In the genomic region with DNA sequence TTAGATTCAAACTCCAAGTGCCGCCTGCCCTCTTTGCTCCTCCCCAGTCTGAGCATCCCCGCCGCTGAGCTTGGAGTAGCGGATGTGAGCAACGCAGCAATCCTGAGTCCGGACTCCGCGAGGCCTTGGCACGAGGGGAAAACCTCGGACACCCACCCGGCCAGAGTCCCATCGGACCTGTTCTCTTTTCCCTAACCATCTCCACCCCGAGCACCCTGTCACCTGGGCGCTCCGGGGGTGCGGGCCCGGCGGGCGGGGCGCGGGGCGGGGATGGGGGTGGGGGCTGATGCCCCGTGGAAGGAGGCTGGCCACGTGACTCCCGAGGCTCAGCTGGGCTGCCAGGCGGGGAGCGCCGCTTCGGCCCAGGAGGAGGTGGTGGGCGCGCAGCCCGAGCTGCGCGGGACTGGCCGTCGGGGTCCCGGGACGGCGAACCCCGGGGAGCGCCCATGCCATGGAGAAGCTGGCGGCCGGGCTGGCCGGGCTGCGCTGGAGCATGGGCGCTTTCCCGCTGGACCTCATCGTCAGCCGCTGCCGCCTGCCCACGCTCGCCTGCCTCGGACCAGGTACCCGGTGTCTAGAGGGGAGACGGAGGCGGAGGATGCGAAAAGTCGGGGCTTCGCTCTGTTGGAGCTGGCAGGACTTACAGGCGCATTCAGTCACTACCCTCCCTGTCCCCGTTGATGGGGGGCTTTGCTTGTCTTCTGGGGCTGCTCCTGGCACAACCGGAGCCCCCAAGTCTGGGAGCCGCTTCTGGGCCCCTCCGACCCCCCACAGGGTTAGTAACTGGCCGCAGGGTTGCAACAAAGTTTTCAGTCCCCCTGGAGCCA, we compare ENCODE assay signal across 1 mouse cellular context.
A peak's percentile ranks its signal among the peaks of the same experiment; 100 is the strongest.
TF ChIP-seq lines count a peak whose summit lies in the region.

A gene (plus strand): TSS at position 321 of the 827 bp plus-strand sequence.

TF ChIP-seq in CH12.LX, 34 proteins besides CTCF, POLR2A, EP300 and RAD21:
- TF ChIP-seq NELFE (IDR thresholded peaks at IDR 0.05; ENCODE audit: low read depth, low read length) = no peak
- TF ChIP-seq USF1 (IDR thresholded peaks at IDR 0.05; ENCODE audit: low read depth, low read length) = peak; percentile 40; the same call in 1 of the 2 replicates
- TF ChIP-seq MYC (IDR thresholded peaks at IDR 0.05; ENCODE audit: low read depth, low read length) = no peak
